8 mouse cellular contexts compared by ENCODE assay signal in the genomic region with DNA sequence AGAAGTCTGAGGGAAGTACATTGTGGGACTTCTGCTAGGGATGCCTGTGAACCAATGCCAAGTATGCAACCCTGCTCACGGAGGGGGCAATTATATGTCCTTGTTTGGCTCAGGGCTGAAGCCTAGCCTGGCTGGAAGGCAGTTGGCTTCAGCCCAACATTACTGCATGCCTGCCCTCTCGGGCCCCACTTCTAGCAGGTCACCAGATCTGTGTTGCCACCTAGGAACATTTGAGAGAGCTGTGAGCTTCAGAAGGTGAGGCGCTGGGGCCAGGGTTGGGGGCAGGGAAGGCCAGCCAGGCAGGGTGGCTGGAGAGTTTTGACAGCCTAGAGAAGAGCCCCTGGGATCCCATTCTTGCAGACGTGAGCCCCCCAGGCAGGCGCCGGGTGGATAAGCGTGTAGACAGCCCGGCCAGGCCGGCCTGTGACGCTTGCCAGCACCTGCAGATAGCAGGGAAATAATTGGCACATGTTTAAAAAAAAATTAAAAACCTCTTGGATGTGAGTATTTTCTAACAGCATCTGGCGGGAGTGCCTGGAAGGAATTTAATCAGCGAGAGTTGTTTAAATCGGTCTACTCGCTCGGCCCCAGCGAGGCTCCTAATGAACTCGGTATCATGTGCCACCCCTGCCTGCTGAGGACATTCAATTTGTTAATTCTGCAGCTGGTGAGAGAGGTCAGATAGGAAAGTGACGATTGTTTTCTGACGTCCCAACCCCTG.
DNase-seq lines count a peak whose midpoint lies in the region; ATAC-seq lines count a peak whose summit lies in the region.

No protein-coding gene starts in this region.

- peak overlapping the region; percentile 24; the same call in 1 of the 2 replicates for H3K4me3 ChIP-seq in heart, embryonic 13.5 days
- H3K4me3 ChIP-seq in kidney, embryonic 15.5 days (replicated peaks): 0 out of 2 replicates have a peak overlapping the region, but pooled peaks have one; percentile 3

- H3K9me3 ChIP-seq in heart, embryonic 13.5 days: no peaks in the 10 kb centered on the region
- H3K9me3 ChIP-seq in kidney, embryonic 15.5 days (replicated peaks): no peaks in the 10 kb centered on the region

- WGBS in heart, embryonic 13.5 days: under 1% methylated on average over 19 of the region's 19 CpGs
- WGBS in kidney, embryonic 15.5 days: 14% methylated on average over 19 of the region's 19 CpGs

- peak overlapping the region; percentile 75; the same call in 1 of the 2 replicates for H3K9ac ChIP-seq in heart, embryonic 13.5 days
- no peak overlapping the region for H3K9ac ChIP-seq in kidney, embryonic 15.5 days

- H3K4me2 ChIP-seq in heart, embryonic 13.5 days: peak overlapping the region; percentile 61
- H3K4me2 ChIP-seq in kidney, embryonic 15.5 days: peak overlapping the region; percentile 46

- H3K27ac ChIP-seq in heart, embryonic 13.5 days (replicated peaks): peak overlapping the region; percentile 98
- no peak overlapping the region for H3K27ac ChIP-seq in kidney, embryonic 15.5 days

- H3K4me1 ChIP-seq in heart, embryonic 13.5 days: peaks cover 79% of the 10 kb centered on the region
- peaks cover 12% of the 10 kb centered on the region for H3K4me1 ChIP-seq in kidney, embryonic 15.5 days

- H3K27me3 ChIP-seq in heart, embryonic 13.5 days (replicated peaks): no peaks in the 10 kb centered on the region
- no peaks in the 10 kb centered on the region for H3K27me3 ChIP-seq in kidney, embryonic 15.5 days

- peak; percentile 86 for DNase-seq in Muller cell, postnatal 12 days (ENCODE audit: inconsistent ontology term)
- DNase-seq in embryo, embryonic 11 days: peak; percentile 55
- DNase-seq in lung, postnatal 36 days: peak; percentile 51
- DNase-seq in thymus, postnatal 0 days (ENCODE audit: low spot score): no peak
- DNase-seq in layer of hippocampus, adult 9-10 months (ENCODE audit: low spot score): no peak
- DNase-seq in natural killer cell, adult 2 months (ENCODE audit: low spot score in 2 of 2): no peak

- peak; percentile 90 for ATAC-seq in heart, embryonic 13.5 days (ENCODE audit: extremely low read depth, insufficient number of reproducible peaks, low FRiP score, low TSS enrichment)
- peak; percentile 62 for ATAC-seq in kidney, embryonic 15.5 days (replicated peaks; ENCODE audit: low FRiP score)

- no peaks in the 10 kb centered on the region for H3K36me3 ChIP-seq in heart, embryonic 13.5 days
- no peaks in the 10 kb centered on the region for H3K36me3 ChIP-seq in kidney, embryonic 15.5 days

Comparison
In these comparisons a context has a peak if more than half of its experiments do, and no peak if none do; other contexts are left out.
1. DNase-seq: peak in Muller cell, postnatal 12 days (single experiment), embryo, embryonic 11 days (single experiment) and lung, postnatal 36 days (single experiment); none in thymus, postnatal 0 days (single experiment), layer of hippocampus, adult 9-10 months (single experiment) and natural killer cell, adult 2 months (0 of 2).